Mouse (Mus musculus): Measurements from ENCODE around the gene Pard3b. TPM values are rescaled to one million over a fixed set of nuclear protein-coding genes. Genes with fewer than 3 reads are reported as not detected.

Gene Pard3b
- polyA plus RNA-seq, 1 experiment = 0.69 TPM

- Histone ChIP-seq H3K4me3 (ENCODE audit: extremely low read depth, insufficient read depth, insufficient read length) (no peak overlapping the region), H3K27me3 (ENCODE audit: control insufficient read depth, insufficient read depth, low read length) (no peaks in the 10 kb centered on the region), H3K27ac (ENCODE audit: insufficient read depth, low read length) (no peak overlapping the region), H3K36me3 (ENCODE audit: control insufficient read depth, insufficient read depth, low read length) (no peaks in the 10 kb centered on the region), H3K4me1 (ENCODE audit: control insufficient read depth, insufficient read depth, insufficient read length) (no peaks in the 10 kb centered on the region)
- TF ChIP-seq POLR2A (IDR thresholded peaks at IDR 0.05; ENCODE audit: low read depth, low read length) (no peak), CTCF (IDR thresholded peaks at IDR 0.05; ENCODE audit: extremely low read depth, insufficient read depth, insufficient read length, insufficient replicate concordance) (no peak)
- WGBS = 75% methylated on average over 2 of the region's 2 CpGs
- DNase-seq (ENCODE audit: low read depth in 1 of 2, low spot score in 2 of 2) = no peak
Observed at GRCm38 (mm10) chr1:61867286-61868082, 228.9 kb downstream of the Pard3b start.

- DNase-seq (ENCODE audit: low read depth in 1 of 2, low spot score in 2 of 2) = no peak
Observed at GRCm38 (mm10) chr1:61874875-61875274, 236.3 kb downstream of the Pard3b start.

GRCm38 (mm10) chr1:61879706-61880470 is 241.3 kb downstream of the Pard3b start:
- Histone ChIP-seq H3K36me3 (ENCODE audit: control insufficient read depth, insufficient read depth, low read length) (no peaks in the 10 kb centered on the region), H3K27ac (ENCODE audit: insufficient read depth, low read length) (no peak overlapping the region), H3K4me1 (ENCODE audit: control insufficient read depth, insufficient read depth, insufficient read length) (no peaks in the 10 kb centered on the region), H3K27me3 (ENCODE audit: control insufficient read depth, insufficient read depth, low read length) (no peaks in the 10 kb centered on the region), H3K4me3 (ENCODE audit: extremely low read depth, insufficient read depth, insufficient read length) (no peak overlapping the region)
- 87% methylated on average over 6 of the region's 6 CpGs for WGBS
- no peak for DNase-seq (ENCODE audit: low read depth in 1 of 2, low spot score in 2 of 2)
- TF ChIP-seq POLR2A (IDR thresholded peaks at IDR 0.05; ENCODE audit: low read depth, low read length) = no peak
- no peak for TF ChIP-seq CTCF (IDR thresholded peaks at IDR 0.05; ENCODE audit: extremely low read depth, insufficient read depth, insufficient read length, insufficient replicate concordance)

More at GRCm38 (mm10) chr1:61874875-61875274, 236.3 kb downstream of the Pard3b start:
- 50% methylated on average over 1 of the region's 1 CpGs for WGBS
- no peak overlapping the region for H3K27ac ChIP-seq (ENCODE audit: insufficient read depth, low read length)
- H3K27me3 ChIP-seq (ENCODE audit: control insufficient read depth, insufficient read depth, low read length) = no peaks in the 10 kb centered on the region
- H3K36me3 ChIP-seq (ENCODE audit: control insufficient read depth, insufficient read depth, low read length) = no peaks in the 10 kb centered on the region
- TF ChIP-seq CTCF (IDR thresholded peaks at IDR 0.05; ENCODE audit: extremely low read depth, insufficient read depth, insufficient read length, insufficient replicate concordance) = no peak
- no peak for TF ChIP-seq POLR2A (IDR thresholded peaks at IDR 0.05; ENCODE audit: low read depth, low read length)
- no peaks in the 10 kb centered on the region for H3K4me1 ChIP-seq (ENCODE audit: control insufficient read depth, insufficient read depth, insufficient read length)
- no peak overlapping the region for H3K4me3 ChIP-seq (ENCODE audit: extremely low read depth, insufficient read depth, insufficient read length)

DNA sequence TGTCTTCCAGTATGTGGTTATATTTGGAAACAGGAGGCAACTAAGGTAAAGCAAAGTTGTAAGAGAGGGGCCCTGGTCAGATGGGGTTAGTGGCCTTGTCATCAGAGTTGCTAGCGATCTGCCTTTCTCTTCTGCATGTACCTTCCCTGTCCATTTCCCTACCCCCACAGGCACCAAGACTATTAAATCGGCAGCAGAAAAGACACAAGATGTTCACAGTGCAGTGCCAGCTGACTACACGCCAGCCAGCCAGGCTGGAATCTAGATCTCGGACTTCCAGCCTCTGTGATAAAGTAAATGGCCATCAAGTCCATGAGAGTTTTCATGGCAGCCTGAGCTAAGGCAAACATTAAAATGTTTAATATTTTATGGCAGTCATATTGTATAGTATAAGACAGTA is 257.4 kb downstream of the Pard3b start:
- no peak overlapping the region for H3K4me3 ChIP-seq (ENCODE audit: extremely low read depth, insufficient read depth, insufficient read length)
- H3K4me1 ChIP-seq (ENCODE audit: control insufficient read depth, insufficient read depth, insufficient read length) = no peaks in the 10 kb centered on the region
- TF ChIP-seq POLR2A (IDR thresholded peaks at IDR 0.05; ENCODE audit: low read depth, low read length) = no peak
- no peak for TF ChIP-seq CTCF (IDR thresholded peaks at IDR 0.05; ENCODE audit: extremely low read depth, insufficient read depth, insufficient read length, insufficient replicate concordance)
- H3K36me3 ChIP-seq (ENCODE audit: control insufficient read depth, insufficient read depth, low read length) = no peaks in the 10 kb centered on the region
- DNase-seq (ENCODE audit: low read depth in 1 of 2, low spot score in 2 of 2) = no peak
- H3K27ac ChIP-seq (ENCODE audit: insufficient read depth, low read length) = no peak overlapping the region
- no peaks in the 10 kb centered on the region for H3K27me3 ChIP-seq (ENCODE audit: control insufficient read depth, insufficient read depth, low read length)
- WGBS = 92% methylated on average over 4 of the region's 4 CpGs

DNA sequence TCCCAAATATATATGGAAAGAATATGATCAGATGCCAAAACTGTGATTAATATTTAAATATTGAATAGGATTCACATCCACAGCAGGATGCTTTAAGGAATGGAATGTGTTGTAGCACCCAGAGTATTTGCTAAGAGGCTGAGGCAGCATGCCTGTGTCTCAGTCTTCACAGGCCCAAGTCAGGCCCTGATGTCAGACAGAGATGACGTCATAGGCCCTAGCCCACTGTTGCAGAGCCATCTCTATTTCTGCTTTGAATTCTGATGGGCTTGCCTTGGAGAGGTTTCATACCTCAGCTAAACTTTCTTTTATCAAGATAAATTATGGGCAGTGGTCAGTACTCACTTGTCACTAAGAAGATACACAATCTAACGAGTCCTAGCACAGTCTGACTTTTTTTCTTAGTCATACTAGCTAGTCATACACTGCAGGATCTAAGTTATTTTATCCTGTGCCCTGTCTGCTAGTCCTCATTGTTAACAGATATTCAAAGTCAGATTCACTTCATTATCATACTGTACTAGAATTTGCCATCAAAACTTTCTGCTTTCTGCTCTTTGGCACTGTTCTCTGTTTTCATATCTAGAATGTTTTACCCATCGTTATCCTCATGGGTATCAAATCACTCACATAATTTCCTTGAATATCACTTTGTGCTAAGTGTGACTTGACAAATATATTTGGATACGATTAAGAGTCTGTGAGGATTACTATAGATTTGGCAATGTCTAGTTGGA is 264.8 kb downstream of the Pard3b start:
- WGBS = 89% methylated on average over 4 of the region's 4 CpGs

GRCm38 (mm10) chr1:61904036-61904435 is 265.4 kb downstream of the Pard3b start:
- no peaks in the 10 kb centered on the region for H3K27me3 ChIP-seq (ENCODE audit: control insufficient read depth, insufficient read depth, low read length)

More for the DNA sequence above, 264.8 kb downstream of the Pard3b start:
- TF ChIP-seq POLR2A (IDR thresholded peaks at IDR 0.05; ENCODE audit: low read depth, low read length) = no peak
- TF ChIP-seq CTCF (IDR thresholded peaks at IDR 0.05; ENCODE audit: extremely low read depth, insufficient read depth, insufficient read length, insufficient replicate concordance) = no peak
- no peaks in the 10 kb centered on the region for H3K27me3 ChIP-seq (ENCODE audit: control insufficient read depth, insufficient read depth, low read length)
- H3K36me3 ChIP-seq (ENCODE audit: control insufficient read depth, insufficient read depth, low read length) = no peaks in the 10 kb centered on the region
- no peak overlapping the region for H3K27ac ChIP-seq (ENCODE audit: insufficient read depth, low read length)
- DNase-seq (ENCODE audit: low read depth in 1 of 2, low spot score in 2 of 2) = no peak
- no peak overlapping the region for H3K4me3 ChIP-seq (ENCODE audit: extremely low read depth, insufficient read depth, insufficient read length)
- H3K4me1 ChIP-seq (ENCODE audit: control insufficient read depth, insufficient read depth, insufficient read length) = no peaks in the 10 kb centered on the region

More at GRCm38 (mm10) chr1:61904036-61904435, 265.4 kb downstream of the Pard3b start:
- Histone ChIP-seq H3K27ac (ENCODE audit: insufficient read depth, low read length) (no peak overlapping the region), H3K4me1 (ENCODE audit: control insufficient read depth, insufficient read depth, insufficient read length) (no peaks in the 10 kb centered on the region), H3K36me3 (ENCODE audit: control insufficient read depth, insufficient read depth, low read length) (no peaks in the 10 kb centered on the region), H3K4me3 (ENCODE audit: extremely low read depth, insufficient read depth, insufficient read length) (no peak overlapping the region)
- WGBS = 88% methylated on average over 4 of the region's 4 CpGs
- TF ChIP-seq POLR2A (IDR thresholded peaks at IDR 0.05; ENCODE audit: low read depth, low read length) = no peak
- no peak for TF ChIP-seq CTCF (IDR thresholded peaks at IDR 0.05; ENCODE audit: extremely low read depth, insufficient read depth, insufficient read length, insufficient replicate concordance)
- DNase-seq (ENCODE audit: low read depth in 1 of 2, low spot score in 2 of 2) = no peak

Measured in spleen, adult 2 months (tissue).